In genomic region chr3:55520240-55521180, GRCm38 (mm10) we compare ENCODE assay signal across 8 mouse cellular contexts. TPM values are rescaled to one million over a fixed set of nuclear protein-coding genes. Genes with fewer than 3 reads are reported as not detected.
A peak's percentile ranks its signal among the peaks of the same experiment; 100 is the strongest.
DNase-seq lines count a peak whose midpoint lies in the region; ATAC-seq lines count a peak whose summit lies in the region.

No protein-coding gene starts in this region.

- H3K4me3 ChIP-seq in liver, embryonic 11.5 days (ENCODE audit: low read depth, low read length): no peak overlapping the region
- H3K4me3 ChIP-seq in neural tube, embryonic 11.5 days (ENCODE audit: low read depth, low read length): no peak overlapping the region

- 33% methylated on average over 12 of the region's 12 CpGs for WGBS in liver, embryonic 11.5 days
- WGBS in neural tube, embryonic 11.5 days: 33% methylated on average over 12 of the region's 12 CpGs

- ATAC-seq in liver, embryonic 11.5 days (replicated peaks; ENCODE audit: low FRiP score): no peak
- 0 out of 2 replicates have a peak, but pooled peaks have one; percentile 49 for ATAC-seq in neural tube, embryonic 11.5 days (ENCODE audit: insufficient read depth, low FRiP score, low TSS enrichment)

- no peak overlapping the region for H3K4me2 ChIP-seq in liver, embryonic 11.5 days
- H3K4me2 ChIP-seq in neural tube, embryonic 11.5 days (ENCODE audit: low read depth): no peak overlapping the region

- H3K36me3 ChIP-seq in liver, embryonic 11.5 days (ENCODE audit: control insufficient read depth, insufficient read depth, low read length): no peaks in the 10 kb centered on the region
- no peaks in the 10 kb centered on the region for H3K36me3 ChIP-seq in neural tube, embryonic 11.5 days (ENCODE audit: control insufficient read depth, insufficient read depth, low read length)

- no peak overlapping the region for H3K9ac ChIP-seq in liver, embryonic 11.5 days (ENCODE audit: low read depth, low read length)
- no peak overlapping the region for H3K9ac ChIP-seq in neural tube, embryonic 11.5 days (ENCODE audit: low read length)

- no peaks in the 10 kb centered on the region for H3K27me3 ChIP-seq in liver, embryonic 11.5 days (replicated peaks; ENCODE audit: control insufficient read depth, insufficient read depth, low read length)
- no peaks in the 10 kb centered on the region for H3K27me3 ChIP-seq in neural tube, embryonic 11.5 days (ENCODE audit: control insufficient read depth, insufficient read depth, low read length)

- H3K9me3 ChIP-seq in liver, embryonic 11.5 days (ENCODE audit: control insufficient read depth, low read length): no peaks in the 10 kb centered on the region
- no peaks in the 10 kb centered on the region for H3K9me3 ChIP-seq in neural tube, embryonic 11.5 days (ENCODE audit: control insufficient read depth, low read length)

- peak; percentile 67 for DNase-seq in CD4-positive, CD25-positive, alpha-beta regulatory T cell, adult 2 months (ENCODE audit: low read depth, low spot score)
- peak; percentile 80 for DNase-seq in adrenal gland, postnatal 10 days
- DNase-seq in embryo, embryonic 11 days: peak; percentile 84
- peak; percentile 61 for DNase-seq in heart, adult 8-10 months (ENCODE audit: low spot score)
- peak; percentile 46 to 72 for DNase-seq in kidney, adult 8-10 months
- DNase-seq in liver, embryonic 11.5 days (ENCODE audit: low spot score): peak; percentile 43
- DNase-seq in neural tube, embryonic 11.5 days (ENCODE audit: low spot score): peak; percentile 72
- peak; percentile 54 for DNase-seq in thymus, postnatal 14 days

- no peak overlapping the region for H3K27ac ChIP-seq in liver, embryonic 11.5 days (ENCODE audit: low read depth, low read length)
- no peak overlapping the region for H3K27ac ChIP-seq in neural tube, embryonic 11.5 days (ENCODE audit: low read depth, low read length)

- peaks cover 3% of the 10 kb centered on the region; the same call in 1 of the 2 replicates for H3K4me1 ChIP-seq in liver, embryonic 11.5 days (replicated peaks; ENCODE audit: control insufficient read depth, insufficient read depth, low read length)
- peaks cover 24% of the 10 kb centered on the region for H3K4me1 ChIP-seq in neural tube, embryonic 11.5 days (ENCODE audit: control insufficient read depth, insufficient read depth, low read length)

RNA-seq across cellular contexts. Expression of gene Gm21954, which starts 48.5 kb away (rescaled TPM):
- total RNA-seq in adrenal gland, postnatal 10 days (2021): not detected
- not detected for total RNA-seq in heart, adult 8-10 months (2022)
- not detected in 2 replicates for polyA plus RNA-seq in liver, embryonic 11.5 days (2014; fragmentation: Nextera tagmentation; extraction: Ambion mirVana)
- not detected in 2 replicates for polyA plus RNA-seq in neural tube, embryonic 11.5 days (2014; fragmentation: Nextera tagmentation; extraction: Ambion mirVana)
